In the genomic region with DNA sequence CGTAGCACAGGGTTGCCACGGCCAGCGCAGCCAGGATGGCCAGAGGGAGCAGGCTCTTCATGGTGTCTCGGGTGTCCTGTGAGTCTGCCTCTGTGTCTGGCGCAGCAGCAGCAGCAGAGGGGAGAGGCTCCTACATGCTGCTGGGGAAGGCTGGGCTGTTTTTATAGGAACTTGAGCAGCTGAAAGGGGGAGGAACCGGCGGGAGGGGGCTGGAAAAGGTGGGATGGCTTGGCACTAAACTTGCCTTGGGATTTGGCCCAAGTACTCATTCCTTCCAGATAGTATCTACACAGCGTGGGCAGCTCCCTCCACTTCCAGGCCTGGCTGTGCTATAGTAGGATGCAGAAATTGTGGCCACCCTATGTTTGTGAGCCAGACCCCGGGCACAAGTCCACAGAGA, we compare ENCODE assay signal across 8 mouse cellular contexts. TPM values are rescaled to one million over a fixed set of nuclear protein-coding genes. Genes with fewer than 3 reads are reported as not detected.
A peak's percentile ranks its signal among the peaks of the same experiment; 100 is the strongest.
DNase-seq lines count a peak whose midpoint lies in the region; ATAC-seq and TF ChIP-seq lines count a peak whose summit lies in the region.

A gene (minus strand): TSS at position 154 of the 400 bp plus-strand sequence.

- DNase-seq in kidney, adult 11 months: no peak
- peak; percentile 80 to 82 for DNase-seq in heart, adult 18-20 months
- DNase-seq in kidney, postnatal 25 days: peak; percentile 31 to 39
- DNase-seq in lung, postnatal 10 days: peak; percentile 66
- DNase-seq in urinary bladder, postnatal 14 days (ENCODE audit: low spot score): peak; percentile 73
- DNase-seq in spleen, adult 12 weeks (ENCODE audit: low spot score): no peak

- 0 out of 2 replicates have a peak, but pooled peaks cover 3% of the 10 kb centered on the region for H3K36me3 ChIP-seq in kidney, embryonic 15.5 days

- no peaks in the 10 kb centered on the region for H3K9me3 ChIP-seq in kidney, embryonic 15.5 days (replicated peaks)

- H3K4me3 ChIP-seq in kidney, embryonic 15.5 days (replicated peaks): peak within 1 kb of the TSS; percentile 39
- H3K4me3 ChIP-seq in cortical plate, adult 2 months (ENCODE audit: insufficient read depth, low read length): no peak within 1 kb of the TSS

- peak; percentile 92 for ATAC-seq in kidney, embryonic 15.5 days (replicated peaks; ENCODE audit: low FRiP score)

- H3K9ac ChIP-seq in kidney, embryonic 15.5 days: peak within 1 kb of the TSS; percentile 35; the same call in 1 of the 2 replicates

- H3K4me1 ChIP-seq in kidney, embryonic 15.5 days: peaks cover 25% of the 10 kb centered on the region
- 0 out of 2 replicates have a peak, but pooled peaks cover 3% of the 10 kb centered on the region for H3K4me1 ChIP-seq in cortical plate, adult 2 months (ENCODE audit: control insufficient read depth, insufficient read depth, low read length)

- H3K4me2 ChIP-seq in kidney, embryonic 15.5 days: peak within 1 kb of the TSS; percentile 50

- 10% methylated on average over 9 of the region's 9 CpGs for WGBS in kidney, embryonic 15.5 days

- peak within 1 kb of the TSS; percentile 80 for H3K27ac ChIP-seq in kidney, embryonic 15.5 days
- no peak within 1 kb of the TSS for H3K27ac ChIP-seq in cortical plate, adult 2 months (ENCODE audit: insufficient read depth, low read length)

- 0 out of 2 replicates have a peak, but pooled peaks have one; percentile 30 for TF ChIP-seq POLR2A in cortical plate, adult 2 months (IDR thresholded peaks at IDR 0.05; ENCODE audit: extremely low read depth, insufficient read depth, low read length)

- H3K27me3 ChIP-seq in kidney, embryonic 15.5 days: no peaks in the 10 kb centered on the region

- no peak for TF ChIP-seq CTCF in cortical plate, adult 2 months (IDR thresholded peaks at IDR 0.05; ENCODE audit: extremely low read depth, insufficient read depth, low read length)

RNA-seq across cellular contexts. Expression of the gene that starts here (rescaled TPM):
- polyA plus RNA-seq in kidney, embryonic 15.5 days (2015; fragmentation: Nextera tagmentation; extraction: Ambion mirVana): 210 and 216 TPM in 2 replicates
- polyA plus RNA-seq in cortical plate, adult 2 months (2012; rRNA removed): 152 and 207 TPM in 2 replicates
- total RNA-seq in heart, adult 18-20 months (2021): 100 to 1,000 TPM; 301 to 402 TPM

Comparison
In these comparisons a context has a peak if more than half of its experiments do, and no peak if none do; other contexts are left out.
1. DNase-seq: peak in heart, adult 18-20 months (2 of 2), kidney, postnatal 25 days (2 of 2), lung, postnatal 10 days (single experiment) and urinary bladder, postnatal 14 days (single experiment); none in kidney, adult 11 months (single experiment) and spleen, adult 12 weeks (single experiment).